Mouse (Mus musculus) liver, postnatal 0 days (tissue): ENCODE measurements around the gene C130074G19Rik. TPM values are rescaled to one million over a fixed set of nuclear protein-coding genes. Genes with fewer than 3 reads are reported as not detected.

Source experiments
- ATAC-seq: fragments of 200-750 bp; cut with Nextera tagmentation; 2 replicates; pipeline ENCODE4 v1.8.0; 2017; ENCODE audit warnings: mild to moderate bottlenecking, moderate library complexity
- DNase-seq: peaks from one replicate; pipeline ENCODE4 v3.0.0-alpha.2; 2016
- H3K27ac ChIP-seq: fragments of 300-500 bp; sonication (generic); 2 replicates; pipeline ENCODE4 v1.5.1; 2014; ENCODE audit warnings: antibody characterized with exemption, moderate library complexity, mild to moderate bottlenecking, low read depth
- H3K27me3 ChIP-seq: fragments of 300-500 bp; sonication (generic); 2 replicates; pipeline ENCODE4 v1.6.1; 2014; ENCODE audit warnings: low read length, control low read depth, mixed read lengths; ENCODE audit not compliant: insufficient read depth
- H3K36me3 ChIP-seq: fragments of 300-500 bp; sonication (generic); replicated peaks from 2 replicates; pipeline ENCODE4 v1.6.1; 2014; ENCODE audit warnings: mild to moderate bottlenecking, control low read depth, low read length, moderate library complexity, mixed read lengths; ENCODE audit not compliant: insufficient read depth
- H3K4me1 ChIP-seq: fragments of 300-500 bp; sonication (generic); 2 replicates; pipeline ENCODE4 v1.6.1; 2014; ENCODE audit warnings: antibody characterized with exemption, mild to moderate bottlenecking, control low read depth; ENCODE audit not compliant: insufficient read depth
- H3K4me2 ChIP-seq: fragments of 300-500 bp; sonication (generic); 2 replicates; pipeline ENCODE4 v1.6.1; 2014; ENCODE audit warnings: low read depth, mild to moderate bottlenecking, low read length, moderate library complexity, mixed read lengths
- H3K4me3 ChIP-seq: fragments of 300-500 bp; sonication (generic); 2 replicates; pipeline ENCODE4 v1.5.1; 2014; ENCODE audit warnings: low read depth, low read length
- H3K9ac ChIP-seq: fragments of 300-500 bp; sonication (generic); replicated peaks from 2 replicates; pipeline ENCODE4 v1.6.1; 2014; ENCODE audit warnings: mild to moderate bottlenecking, moderate library complexity
- H3K9me3 ChIP-seq: fragments of 300-500 bp; sonication (generic); 2 replicates; pipeline ENCODE4 v1.6.1; 2016; ENCODE audit warnings: mild to moderate bottlenecking, control low read depth, low read length, mixed read lengths
- CTCF ChIP-seq: sonication (generic); IDR thresholded peaks from 2 replicates; pipeline ENCODE4 v1.5.1; 2016; ENCODE audit warnings: antibody characterized with exemption, low read depth
- EP300 ChIP-seq: IDR thresholded peaks from 2 replicates; pipeline ENCODE4 v1.6.1; 2016; ENCODE audit warnings: antibody characterized with exemption, low read depth, mild to moderate bottlenecking
- WGBS: fragments of 180-500 bp; shearing (Covaris S2); extraction: QIAGEN DNeasy Blood & Tissue Kit; methylation state at CpG from one replicate; pipeline ENCODE4 v1.1.7; 2014; ENCODE audit not compliant: insufficient replicate concordance; 5-methylcytosine and 5-hydroxymethylcytosine counted together
- polyA plus RNA-seq: library from polyadenylated mRNA; unstranded; fragments of >200 nt; fragmentation: Nextera tagmentation; extraction: Ambion mirVana; gene quantifications from 2 replicates; pipeline ENCODE4 v1.2.1, GENCODE M21; 2015

C130074G19Rik gene
- polyA plus RNA-seq, 1 experiment from 2014 or later: 5.6 TPM

GRCm38 (mm10) chr1:184870646-184871385 lies 12.2 kb downstream of the C130074G19Rik start:
- Histone ChIP-seq H3K36me3 (0 out of 2 replicates have a peak, but pooled peaks cover 6% of the 10 kb centered on the region), H3K9ac (no peak overlapping the region), H3K27me3 (no peaks in the 10 kb centered on the region), H3K4me2 (no peak overlapping the region), H3K4me1 (peaks cover 19% of the 10 kb centered on the region), H3K9me3 (no peaks in the 10 kb centered on the region), H3K27ac (peak overlapping the region; percentile 61), H3K4me3 (no peak overlapping the region)
- 61% methylated on average over 11 of the region's 11 CpGs for WGBS
- DNase-seq (no peak), ATAC-seq (no peak)
- no peak for TF ChIP-seq CTCF
- no peak for TF ChIP-seq EP300

- H3K4me2 ChIP-seq: no peak overlapping the region
- 55% methylated on average over 4 of the region's 4 CpGs for WGBS
- DNase-seq (no peak), ATAC-seq (no peak)
- no peak overlapping the region for H3K9ac ChIP-seq
- H3K27ac ChIP-seq: peak overlapping the region; percentile 86; the same call in 1 of the 2 replicates
- H3K4me3 ChIP-seq: no peak overlapping the region
- no peak for TF ChIP-seq CTCF
- no peak for TF ChIP-seq EP300
- 0 out of 2 replicates have a peak, but pooled peaks cover 3% of the 10 kb centered on the region for H3K36me3 ChIP-seq
- peaks cover 19% of the 10 kb centered on the region for H3K4me1 ChIP-seq
- no peaks in the 10 kb centered on the region for H3K27me3 ChIP-seq
- no peaks in the 10 kb centered on the region for H3K9me3 ChIP-seq
These were observed 13.0 kb downstream of the C130074G19Rik start for GRCm38 (mm10) chr1:184869939-184870565.

DNA sequence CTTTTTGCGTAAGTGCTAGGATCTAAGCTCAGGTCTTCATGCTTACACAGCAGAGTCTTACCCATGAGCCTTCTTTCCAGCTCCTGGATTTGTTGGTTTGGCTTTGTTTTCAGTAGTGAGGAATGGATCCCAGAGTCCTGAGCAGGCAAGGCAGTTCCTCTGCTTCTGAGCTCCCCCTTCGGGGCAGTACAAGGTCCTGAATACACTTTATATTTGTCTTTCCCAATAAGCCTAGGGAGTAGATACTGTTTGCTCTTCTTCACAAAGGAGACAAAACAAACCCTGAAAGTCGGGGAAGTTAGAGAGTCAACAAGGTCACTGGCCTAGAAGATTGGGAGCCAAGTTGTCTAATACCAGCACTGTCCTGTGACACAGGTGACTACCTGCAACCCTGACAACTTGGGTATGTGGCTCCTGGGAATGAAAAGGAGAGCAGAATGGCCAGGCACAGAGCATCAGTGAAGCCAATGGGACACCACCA lies 15.3 kb downstream of the C130074G19Rik start:
- Histone ChIP-seq H3K4me3 (no peak overlapping the region), H3K9me3 (no peaks in the 10 kb centered on the region), H3K4me2 (no peak overlapping the region), H3K27ac (peak overlapping the region; percentile 86), H3K27me3 (no peaks in the 10 kb centered on the region), H3K4me1 (peaks cover 16% of the 10 kb centered on the region), H3K36me3 (0 out of 2 replicates have a peak, but pooled peaks cover 2% of the 10 kb centered on the region), H3K9ac (0 out of 2 replicates have a peak overlapping the region, but pooled peaks have one; percentile 30)
- ATAC-seq: peak; percentile 67
- no peak for DNase-seq
- TF ChIP-seq EP300 (peak; percentile 33; the same call in 1 of the 2 replicates), CTCF (no peak)
- WGBS: 51% methylated on average over 3 of the region's 3 CpGs

DNA sequence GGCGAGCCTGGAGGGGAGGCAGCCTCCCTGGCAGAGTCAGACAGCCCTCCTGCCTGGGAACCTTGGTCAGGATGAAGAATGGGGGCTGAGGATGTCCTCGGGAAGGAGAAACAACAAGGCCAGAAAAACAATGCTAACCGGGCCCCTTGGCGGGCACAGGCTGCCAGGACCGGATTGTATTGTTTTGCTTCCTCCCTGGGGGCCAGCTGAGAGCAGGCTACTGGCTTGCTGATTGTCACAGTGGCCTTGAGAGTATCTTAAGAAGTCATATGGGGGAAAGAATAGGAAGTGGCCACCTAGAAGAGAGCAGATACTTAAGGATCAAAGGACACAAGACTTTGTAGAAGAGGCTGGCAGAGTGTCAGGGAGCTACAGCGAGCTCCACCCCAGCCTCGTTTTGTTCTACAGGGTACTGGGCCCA lies 18.6 kb downstream of the C130074G19Rik start:
- H3K27me3 ChIP-seq: no peaks in the 10 kb centered on the region
- no peaks in the 10 kb centered on the region for H3K9me3 ChIP-seq
- DNase-seq (no peak), ATAC-seq (no peak)
- H3K4me1 ChIP-seq: peaks cover 23% of the 10 kb centered on the region
- 0 out of 2 replicates have a peak overlapping the region, but pooled peaks have one; percentile 21 for H3K9ac ChIP-seq
- no peaks in the 10 kb centered on the region for H3K36me3 ChIP-seq
- TF ChIP-seq EP300: no peak
- TF ChIP-seq CTCF: no peak
- no peak overlapping the region for H3K4me3 ChIP-seq
- H3K27ac ChIP-seq: 0 out of 2 replicates have a peak overlapping the region, but pooled peaks have one; percentile 16
- 50% methylated on average over 7 of the region's 7 CpGs for WGBS
- no peak overlapping the region for H3K4me2 ChIP-seq

DNA sequence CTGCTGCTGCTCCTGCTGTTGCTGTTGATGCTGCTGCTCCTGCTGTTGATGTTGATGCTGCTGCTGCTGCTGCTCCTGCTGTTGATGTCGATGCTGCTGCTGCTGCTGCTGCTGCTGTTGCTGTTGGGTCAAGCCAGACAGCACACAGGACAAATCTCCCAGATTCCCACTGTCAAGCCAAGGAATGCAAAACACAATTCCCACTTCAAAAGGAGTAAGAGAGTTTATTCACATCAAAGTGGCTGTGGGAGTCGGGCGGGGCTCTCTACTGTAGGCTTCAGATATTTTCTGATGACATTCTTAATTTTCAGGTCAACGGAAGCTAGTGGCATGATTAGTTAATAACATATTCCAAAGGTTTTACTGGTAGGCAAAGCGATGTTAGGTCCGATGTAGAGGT lies 20.4 kb downstream of the C130074G19Rik start:
- no peak overlapping the region for H3K27ac ChIP-seq
- DNase-seq (no peak), ATAC-seq (no peak)
- 76% methylated on average over 6 of the region's 6 CpGs for WGBS
- no peaks in the 10 kb centered on the region for H3K36me3 ChIP-seq
- no peaks in the 10 kb centered on the region for H3K27me3 ChIP-seq
- no peak overlapping the region for H3K4me3 ChIP-seq
- H3K4me1 ChIP-seq: peaks cover 21% of the 10 kb centered on the region
- no peaks in the 10 kb centered on the region for H3K9me3 ChIP-seq
- no peak for TF ChIP-seq EP300
- no peak for TF ChIP-seq CTCF
- no peak overlapping the region for H3K9ac ChIP-seq
- no peak overlapping the region for H3K4me2 ChIP-seq

- no peak for TF ChIP-seq CTCF
- TF ChIP-seq EP300: no peak
- no peak for ATAC-seq
- H3K4me1 ChIP-seq: peaks cover 21% of the 10 kb centered on the region
- H3K36me3 ChIP-seq: no peaks in the 10 kb centered on the region
- no peak for DNase-seq
- H3K27me3 ChIP-seq: no peaks in the 10 kb centered on the region
- no peak overlapping the region for H3K4me2 ChIP-seq
- H3K27ac ChIP-seq: no peak overlapping the region
- no peak overlapping the region for H3K9ac ChIP-seq
- H3K4me3 ChIP-seq: no peak overlapping the region
- WGBS: 66% methylated on average over 2 of the region's 2 CpGs
- no peaks in the 10 kb centered on the region for H3K9me3 ChIP-seq
These were observed 21.5 kb downstream of the C130074G19Rik start for GRCm38 (mm10) chr1:184861551-184861950.
